Mouse (Mus musculus) monocyte, adult 2 months (primary cell): ENCODE data around the gene Ubn2.
A peak's percentile ranks its signal among the peaks of the same experiment; 100 is the strongest.
"Not testable (repeated sequence)": the region's sequence is repeated elsewhere in the genome, so short reads cannot be mapped to it uniquely, and the experiment has no call there.

Experiments used
- DNase-seq, 2 experiments: peaks; one replicate each; pipeline ENCODE4 v3.0.0; 2022; ENCODE audit warnings: low spot score in 2 of 2, low read depth in 1 of 2

The Ubn2 gene

GRCm38 (mm10) chr6:38433261-38434033, at the start of gene Ubn2:
TSS of gene Ubn2 (plus strand) at chr6:38433950.
- peak; percentile 94 to 96 for DNase-seq

GRCm38 (mm10) chr6:38389671-38390070, 44.1 kb upstream of the Ubn2 start:
- no peak for DNase-seq

- not testable (repeated sequence) for DNase-seq
These were observed 1.3 kb upstream of the Ubn2 start for GRCm38 (mm10) chr6:38432457-38432856.

- peak; percentile 6 to 37 for DNase-seq
These were observed 589 bp downstream of the Ubn2 start for GRCm38 (mm10) chr6:38434055-38435023.

GRCm38 (mm10) chr6:38443842-38444241, 10.1 kb downstream of the Ubn2 start:
- no peak for DNase-seq

- DNase-seq: no peak
These were observed 14.5 kb downstream of the Ubn2 start for GRCm38 (mm10) chr6:38448295-38448694.

- no peak for DNase-seq
These were observed 19.3 kb downstream of the Ubn2 start for GRCm38 (mm10) chr6:38453049-38453448.

GRCm38 (mm10) chr6:38456425-38456824, 22.7 kb downstream of the Ubn2 start:
- DNase-seq: not testable (repeated sequence)

- no peak for DNase-seq
These were observed 24.3 kb downstream of the Ubn2 start for GRCm38 (mm10) chr6:38458075-38458474.

GRCm38 (mm10) chr6:38469591-38469990, 35.8 kb downstream of the Ubn2 start:
- no peak for DNase-seq

- DNase-seq: no peak
These were observed 48.1 kb downstream of the Ubn2 start for GRCm38 (mm10) chr6:38481694-38482371.

GRCm38 (mm10) chr6:38492550-38492949, 58.8 kb downstream of the Ubn2 start:
- DNase-seq: peak in 1 of 2 experiments; percentile 28

GRCm38 (mm10) chr6:38495641-38496040, 61.9 kb downstream of the Ubn2 start:
- no peak for DNase-seq

GRCm38 (mm10) chr6:38512096-38512495, 78.3 kb downstream of the Ubn2 start:
- no peak for DNase-seq

- DNase-seq: no peak
These were observed 79.1 kb downstream of the Ubn2 start for GRCm38 (mm10) chr6:38512830-38513229.

GRCm38 (mm10) chr6:38515201-38515600, 81.5 kb downstream of the Ubn2 start:
- no peak for DNase-seq

GRCm38 (mm10) chr6:38523851-38524250, 90.1 kb downstream of the Ubn2 start:
- DNase-seq: no peak

- DNase-seq: no peak
These were observed 97.6 kb downstream of the Ubn2 start for GRCm38 (mm10) chr6:38531211-38531820.

- no peak for DNase-seq
These were observed 99.0 kb downstream of the Ubn2 start for GRCm38 (mm10) chr6:38532500-38533420.
